Comparison of ENCODE assay signal across 9 mouse cellular contexts in genomic region chr11:97573891-97574550, GRCm38 (mm10). TPM values are rescaled to one million over a fixed set of nuclear protein-coding genes. Genes with fewer than 3 reads are reported as not detected.
DNase-seq lines count a peak whose midpoint lies in the region; ATAC-seq and TF ChIP-seq lines count a peak whose summit lies in the region.
"Had no signal": no experiment of that assay in that cellular context is flagged by ENCODE, and none has a peak within 500 bp of the region (broad histone marks: within the 10 kb centered on the region; RNA-seq: fewer than 3 reads in every experiment).

No protein-coding gene starts in this region.

- under 1% methylated on average over 27 of the region's 28 CpGs for WGBS in heart, embryonic 13.5 days
- 1% methylated on average over 28 of the region's 28 CpGs for WGBS in cerebellum, adult 2 months
- 0% methylated on average over 21 of the region's 28 CpGs for WGBS in neural tube, embryonic 11.5 days

- intact Hi-C loops in left cerebral cortex, postnatal 25 days (cut with DNase I), result loop anchor here (1.0 to 2.0 kb wide), 3 partner anchors 15 to 43 kb away; no protein-coding TSS in a partner anchor

- H3K4me3 ChIP-seq in heart, embryonic 13.5 days, result peak overlapping the region; percentile 72
- peak overlapping the region; percentile 98 for H3K4me3 ChIP-seq in cerebellum, adult 2 months (replicated peaks; ENCODE audit: insufficient read depth, low read depth, low read length)
- peak overlapping the region; percentile 79 for H3K4me3 ChIP-seq in neural tube, embryonic 11.5 days (ENCODE audit: low read depth, low read length)

- peaks cover 37% of the 10 kb centered on the region for H3K4me1 ChIP-seq in heart, embryonic 13.5 days
- H3K4me1 ChIP-seq in cerebellum, adult 2 months (ENCODE audit: control insufficient read depth, insufficient read depth, low read length), result peaks cover 35% of the 10 kb centered on the region
- H3K4me1 ChIP-seq in neural tube, embryonic 11.5 days (ENCODE audit: control insufficient read depth, insufficient read depth, low read length), result peaks cover 27% of the 10 kb centered on the region

- no peak for TF ChIP-seq CTCF in cerebellum, adult 2 months (IDR thresholded peaks at IDR 0.05; ENCODE audit: borderline replicate concordance, insufficient read depth, low read depth, low read length)

- ATAC-seq in heart, embryonic 13.5 days (ENCODE audit: extremely low read depth, insufficient number of reproducible peaks, low FRiP score, low TSS enrichment), result no peak
- ATAC-seq in neural tube, embryonic 11.5 days (ENCODE audit: insufficient read depth, low FRiP score, low TSS enrichment), result peak; percentile 39
- ATAC-seq: Patski had no signal

- H3K27ac ChIP-seq in heart, embryonic 13.5 days (replicated peaks), result no peak overlapping the region
- peak overlapping the region; percentile 95 for H3K27ac ChIP-seq in cerebellum, adult 2 months (ENCODE audit: insufficient read depth, low read length)
- H3K27ac ChIP-seq in neural tube, embryonic 11.5 days (ENCODE audit: low read depth, low read length), result peak overlapping the region; percentile 92

- H3K27me3 ChIP-seq in heart, embryonic 13.5 days (replicated peaks), result peaks cover 100% of the 10 kb centered on the region
- H3K27me3 ChIP-seq in cerebellum, adult 2 months (ENCODE audit: control insufficient read depth, insufficient read depth, low read length), result no peaks in the 10 kb centered on the region
- H3K27me3 ChIP-seq in neural tube, embryonic 11.5 days (ENCODE audit: control insufficient read depth, insufficient read depth, low read length), result peaks cover 43% of the 10 kb centered on the region

- H3K4me2 ChIP-seq in heart, embryonic 13.5 days, result peak overlapping the region; percentile 99
- peak overlapping the region; percentile 92 for H3K4me2 ChIP-seq in neural tube, embryonic 11.5 days (ENCODE audit: low read depth)

- H3K9ac ChIP-seq in heart, embryonic 13.5 days, result no peak overlapping the region
- H3K9ac ChIP-seq in neural tube, embryonic 11.5 days (ENCODE audit: low read length), result peak overlapping the region; percentile 93

- DNase-seq in heart, adult 8-10 months (ENCODE audit: low spot score), result no peak
- DNase-seq in cerebellum, adult 2 months, result peak; percentile 70 to 74
- peak; percentile 77 to 81 for DNase-seq in frontal cortex, postnatal 36 days (ENCODE audit: low spot score in 2 of 2)
- DNase-seq in left cerebral cortex, postnatal 25 days (ENCODE audit: low spot score in 2 of 2), result peak; percentile 73 to 90
- peak; percentile 57 for DNase-seq in neural tube, embryonic 11.5 days (ENCODE audit: low spot score)
- DNase-seq in urinary bladder, postnatal 25 days (ENCODE audit: low spot score), result no peak
- no peak for DNase-seq in spleen, adult 12 weeks (ENCODE audit: low spot score)

- H3K36me3 ChIP-seq in heart, embryonic 13.5 days, result no peaks in the 10 kb centered on the region
- H3K36me3 ChIP-seq in neural tube, embryonic 11.5 days (ENCODE audit: control insufficient read depth, insufficient read depth, low read length), result no peaks in the 10 kb centered on the region

- TF ChIP-seq POLR2A in cerebellum, adult 2 months (IDR thresholded peaks at IDR 0.05; ENCODE audit: borderline replicate concordance, insufficient read depth, low read length), result 0 out of 2 replicates have a peak, but pooled peaks have one; percentile 14

- H3K9me3 ChIP-seq in heart, embryonic 13.5 days, result no peaks in the 10 kb centered on the region
- no peaks in the 10 kb centered on the region for H3K9me3 ChIP-seq in neural tube, embryonic 11.5 days (ENCODE audit: control insufficient read depth, low read length)

RNA-seq across cellular contexts. Expression of gene Srcin1, which starts 2.0 kb away (rescaled TPM):
- 0.03 and 0.08 TPM in 2 replicates for polyA plus RNA-seq in heart, embryonic 13.5 days (2015; fragmentation: Nextera tagmentation; extraction: Ambion mirVana)
- under 1 TPM; 0.06 to 0.75 (median 0.18) TPM for total RNA-seq in heart, adult 8-10 months (2022)
- 127 and 142 TPM in 2 replicates for polyA plus RNA-seq in cerebellum, adult 2 months (2012; rRNA removed)
- 100 to 1,000 TPM; 323 to 339 TPM for total RNA-seq in left cerebral cortex, postnatal 25 days (2021)
- polyA plus RNA-seq in neural tube, embryonic 11.5 days (2014; fragmentation: Nextera tagmentation; extraction: Ambion mirVana), result 2.5 and 2.6 TPM in 2 replicates

RNA-seq across cellular contexts. Expression of gene Epop, which starts 55.5 kb away (rescaled TPM):
- polyA plus RNA-seq in heart, embryonic 13.5 days (2015; fragmentation: Nextera tagmentation; extraction: Ambion mirVana), result 1.1 and 1.4 TPM in 2 replicates
- 1 to 10 TPM in 3 of 4 experiments, under 1 TPM in 1; 0.92 to 1.7 (median 1.2) TPM for total RNA-seq in heart, adult 8-10 months (2022)
- polyA plus RNA-seq in cerebellum, adult 2 months (2012; rRNA removed), result 4.1 and 5.4 TPM in 2 replicates
- 10 to 100 TPM; 77.4 to 92.2 TPM for total RNA-seq in left cerebral cortex, postnatal 25 days (2021)
- polyA plus RNA-seq in neural tube, embryonic 11.5 days (2014; fragmentation: Nextera tagmentation; extraction: Ambion mirVana), result 9.7 and 11.0 TPM in 2 replicates

Comparison
In these comparisons a context has a peak if more than half of its experiments do, and no peak if none do; other contexts are left out.
1. DNase-seq: peak in cerebellum, adult 2 months (2 of 2), frontal cortex, postnatal 36 days (2 of 2), left cerebral cortex, postnatal 25 days (2 of 2) and neural tube, embryonic 11.5 days (single experiment); none in heart, adult 8-10 months (single experiment), urinary bladder, postnatal 25 days (single experiment) and spleen, adult 12 weeks (single experiment).
2. RNA of gene Srcin1, which starts 2.0 kb away (polyA plus RNA-seq): 127 to 142 TPM in cerebellum, adult 2 months; 2.5 to 2.6 TPM in neural tube, embryonic 11.5 days and 0.03 to 0.08 TPM in heart, embryonic 13.5 days; every median in the first group is over 10 times any median in the second.
3. Peak in every context shown above with its lines, with median percentiles within 50 percentile points of each other: H3K4me3 ChIP-seq.